Mouse (Mus musculus) neural tube, embryonic 13.5 days (tissue): Measurements from ENCODE around the gene Gm12185. TPM values are rescaled to one million over a fixed set of nuclear protein-coding genes. Genes with fewer than 3 reads are reported as not detected.
"Not testable (repeated sequence)": the region's sequence is repeated elsewhere in the genome, so short reads cannot be mapped to it uniquely, and the experiment has no call there.

Experiments
- ATAC-seq: fragments of 200-750 bp; cut with Nextera tagmentation; 2 replicates; pipeline ENCODE4 v1.8.0; 2017; ENCODE audit warnings: low read depth, mild to moderate bottlenecking, moderate TSS enrichment, moderate library complexity
- H3K27ac ChIP-seq: fragments of 300-500 bp; sonication (generic); replicated peaks from 2 replicates; pipeline ENCODE4 v1.5.1; 2015; ENCODE audit warnings: moderate library complexity, mild to moderate bottlenecking, inconsistent platforms
- H3K27me3 ChIP-seq: fragments of 300-500 bp; sonication (generic); 2 replicates; pipeline ENCODE4 v1.6.1; 2015; ENCODE audit warnings: mild to moderate bottlenecking, inconsistent platforms
- H3K36me3 ChIP-seq: fragments of 300-500 bp; sonication (generic); 2 replicates; pipeline ENCODE4 v1.6.1; 2015; ENCODE audit warnings: mild to moderate bottlenecking, inconsistent platforms
- H3K4me1 ChIP-seq: fragments of 300-500 bp; sonication (generic); replicated peaks from 2 replicates; pipeline ENCODE4 v1.6.1; 2015; ENCODE audit warnings: inconsistent platforms
- H3K4me2 ChIP-seq: fragments of 300-500 bp; sonication (generic); 2 replicates; pipeline ENCODE4 v1.6.1; 2015; ENCODE audit warnings: inconsistent platforms, mild to moderate bottlenecking, moderate library complexity
- H3K4me3 ChIP-seq: fragments of 300-500 bp; sonication (generic); 2 replicates; pipeline ENCODE4 v1.5.1; 2015; ENCODE audit warnings: mild to moderate bottlenecking, inconsistent platforms
- H3K9ac ChIP-seq: fragments of 300-500 bp; sonication (generic); 2 replicates; pipeline ENCODE4 v1.6.1; 2015; ENCODE audit warnings: moderate library complexity, mild to moderate bottlenecking, inconsistent platforms
- H3K9me3 ChIP-seq: fragments of 300-500 bp; sonication (generic); 2 replicates; pipeline ENCODE4 v1.6.1; 2016; ENCODE audit warnings: inconsistent platforms
- WGBS: fragments of 180-500 bp; shearing (Covaris S2); methylation state at CpG from one replicate; pipeline ENCODE4 v1.1.7; 2015; 5-methylcytosine and 5-hydroxymethylcytosine counted together
- polyA plus RNA-seq: library from polyadenylated mRNA; unstranded; fragments of >200 nt; fragmentation: Nextera tagmentation; extraction: Ambion mirVana; gene quantifications from 2 replicates; pipeline ENCODE4 v1.2.1, GENCODE M21; 2015

Gene Gm12185
- polyA plus RNA-seq, 1 experiment from 2014 or later, result not detected

- Histone ChIP-seq H3K4me1 (no peaks in the 10 kb centered on the region), H3K27me3 (no peaks in the 10 kb centered on the region), H3K4me3 (no peak within 1 kb of the TSS), H3K9ac (no peak within 1 kb of the TSS), H3K9me3 (no peaks in the 10 kb centered on the region), H3K36me3 (no peaks in the 10 kb centered on the region), H3K27ac (no peak within 1 kb of the TSS), H3K4me2 (no peak within 1 kb of the TSS)
- WGBS, result 73% methylated on average over 2 of the region's 2 CpGs
- ATAC-seq, result no peak
Measured at GRCm38 (mm10) chr11:48902021-48902420, 90.0 kb downstream of the Gm12185 start, which contains the start of gene Gm5431. TSS of gene Gm5431 (minus strand) at chr11:48902214.

DNA sequence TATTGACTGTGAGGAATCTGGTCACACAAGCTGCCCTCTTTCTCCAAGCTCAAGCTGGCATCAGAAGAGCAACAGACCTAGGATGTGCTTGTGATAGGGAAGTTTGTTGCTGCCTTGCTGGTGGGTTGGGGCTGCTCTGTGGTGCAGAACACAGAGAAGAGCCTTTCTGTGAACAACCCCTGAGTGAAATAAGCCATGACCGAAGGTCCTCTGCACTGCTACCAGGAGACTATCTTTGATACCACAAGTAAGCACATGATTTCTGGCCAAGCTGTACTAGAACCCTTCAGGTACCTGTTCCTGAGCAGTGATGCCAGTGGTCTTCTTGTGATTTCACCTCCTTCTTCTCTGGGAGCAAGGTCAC is 90.5 kb downstream of the Gm12185 start:
- not testable (repeated sequence) for ATAC-seq, H3K4me1 ChIP-seq, H3K36me3 ChIP-seq

DNA sequence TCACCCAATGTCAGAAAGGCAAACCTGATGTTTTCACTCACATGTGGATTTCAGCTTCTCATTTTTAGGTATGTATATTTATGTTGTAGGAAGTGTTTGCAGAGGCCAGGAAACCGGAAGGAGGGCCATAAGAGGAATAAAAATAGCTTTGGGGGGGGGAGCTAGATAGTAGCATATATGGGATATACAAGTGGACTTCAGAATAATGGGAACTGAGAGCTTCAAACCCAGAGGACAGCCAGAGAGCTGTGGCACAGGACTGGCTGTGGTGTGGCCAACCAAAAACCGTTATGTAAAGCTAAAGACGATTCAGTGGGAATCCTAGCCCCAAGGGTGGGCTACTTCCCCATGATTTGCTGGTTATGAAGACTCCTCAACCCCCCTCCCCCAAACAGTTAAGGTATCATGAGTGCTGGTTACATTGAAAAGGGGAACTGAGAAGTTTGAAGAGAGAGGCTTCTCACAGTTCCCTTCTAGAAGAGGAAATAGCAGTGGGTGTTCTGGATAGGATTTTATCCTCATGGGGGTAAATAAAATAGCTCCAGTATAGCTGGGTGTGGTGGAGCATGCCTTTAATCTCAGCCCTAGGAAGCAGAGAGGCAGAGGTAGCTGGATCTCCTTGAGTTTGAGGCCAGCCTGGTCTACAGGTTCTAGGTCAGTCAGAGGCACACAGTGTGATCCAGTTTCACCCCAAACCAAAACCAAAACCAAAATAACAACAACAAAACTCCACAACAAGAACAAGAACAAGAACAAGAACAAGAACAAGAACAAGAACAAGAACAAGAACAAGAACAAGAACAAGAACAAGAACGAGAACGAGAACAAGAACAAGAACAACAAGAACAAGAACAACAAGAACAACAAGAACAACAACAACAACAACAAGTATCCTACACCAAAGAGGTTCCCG is 91.1 kb downstream of the Gm12185 start:
- not testable (repeated sequence) for H3K27me3 ChIP-seq, H3K36me3 ChIP-seq, ATAC-seq, H3K9ac ChIP-seq, H3K4me3 ChIP-seq, H3K27ac ChIP-seq, H3K4me2 ChIP-seq, H3K4me1 ChIP-seq, H3K9me3 ChIP-seq
- WGBS, result 78% methylated on average over 6 of the region's 6 CpGs

More for the DNA sequence above, 90.5 kb downstream of the Gm12185 start:
- H3K27me3 ChIP-seq, H3K9ac ChIP-seq, H3K4me3 ChIP-seq, H3K27ac ChIP-seq, H3K9me3 ChIP-seq, H3K4me2 ChIP-seq: not testable (repeated sequence)
- 93% methylated on average over 1 of the region's 1 CpGs for WGBS

GRCm38 (mm10) chr11:48898812-48899431 is 93.1 kb downstream of the Gm12185 start:
- H3K9me3 ChIP-seq, result no peaks in the 10 kb centered on the region
- no peak overlapping the region for H3K9ac ChIP-seq
- no peaks in the 10 kb centered on the region for H3K27me3 ChIP-seq
- ATAC-seq, result no peak
- H3K36me3 ChIP-seq, result no peaks in the 10 kb centered on the region
- H3K4me3 ChIP-seq, result no peak overlapping the region
- H3K4me2 ChIP-seq, result no peak overlapping the region
- no peak overlapping the region for H3K27ac ChIP-seq
- no peaks in the 10 kb centered on the region for H3K4me1 ChIP-seq
- 74% methylated on average over 2 of the region's 2 CpGs for WGBS

DNA sequence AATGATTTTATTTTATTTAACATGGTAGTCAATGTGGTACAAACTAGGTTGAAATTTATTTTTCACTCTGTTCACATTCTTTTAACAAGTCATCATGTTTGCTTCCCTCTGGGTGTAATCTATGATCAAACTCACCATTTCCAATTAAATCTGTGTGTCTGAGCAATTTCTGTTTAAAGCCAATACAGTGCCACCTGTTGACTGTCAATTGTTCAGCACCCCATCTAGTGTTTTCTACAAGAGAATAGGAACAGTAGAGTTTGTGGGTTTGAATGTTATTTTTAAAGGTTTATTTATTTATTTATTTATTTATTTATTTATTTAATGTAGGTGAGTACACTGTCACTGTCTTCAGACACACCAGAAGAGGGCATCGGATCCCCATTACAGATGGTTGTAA is 115.3 kb downstream of the Gm12185 start:
- no peak overlapping the region for H3K27ac ChIP-seq
- H3K27me3 ChIP-seq, result peaks cover 18% of the 10 kb centered on the region
- H3K4me3 ChIP-seq, result no peak overlapping the region
- WGBS, result 93% methylated on average over 1 of the region's 1 CpGs
- no peaks in the 10 kb centered on the region for H3K9me3 ChIP-seq
- H3K9ac ChIP-seq, result no peak overlapping the region
- peaks cover 6% of the 10 kb centered on the region for H3K4me1 ChIP-seq
- no peak for ATAC-seq
- H3K36me3 ChIP-seq, result no peaks in the 10 kb centered on the region
- H3K4me2 ChIP-seq, result no peak overlapping the region

GRCm38 (mm10) chr11:48875343-48875837 is 116.6 kb downstream of the Gm12185 start:
- Histone ChIP-seq H3K27me3 (peaks cover 21% of the 10 kb centered on the region), H3K4me1 (peaks cover 16% of the 10 kb centered on the region)
- H3K9ac ChIP-seq, H3K9me3 ChIP-seq, ATAC-seq, H3K27ac ChIP-seq, H3K36me3 ChIP-seq, H3K4me3 ChIP-seq, H3K4me2 ChIP-seq: not testable (repeated sequence)
- WGBS, result 56% methylated on average over 1 of the region's 1 CpGs

DNA sequence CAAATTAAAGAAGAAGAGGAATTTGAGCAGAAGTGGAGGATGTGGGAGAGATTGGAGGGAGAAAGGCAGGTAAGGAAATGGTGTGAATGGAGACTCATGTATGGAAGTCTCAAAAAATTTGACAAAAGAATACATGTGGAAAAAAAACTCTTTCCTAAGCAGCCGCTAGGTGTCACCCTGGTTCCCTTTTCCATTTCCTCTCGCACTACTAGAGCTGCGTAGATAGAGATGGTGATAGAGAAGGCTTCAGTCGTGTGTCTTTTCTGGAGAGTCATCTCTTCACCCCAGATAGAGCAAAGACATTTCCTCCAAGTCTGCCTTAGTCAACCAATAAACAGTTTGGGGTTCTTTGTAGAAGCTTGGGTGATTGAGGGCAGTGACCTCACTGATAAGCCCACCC is 117.6 kb downstream of the Gm12185 start:
- Histone ChIP-seq H3K9ac (no peak overlapping the region), H3K36me3 (no peaks in the 10 kb centered on the region), H3K27ac (no peak overlapping the region), H3K4me1 (peaks cover 16% of the 10 kb centered on the region), H3K4me2 (no peak overlapping the region), H3K9me3 (no peaks in the 10 kb centered on the region), H3K4me3 (no peak overlapping the region), H3K27me3 (peaks cover 21% of the 10 kb centered on the region)
- 3% methylated on average over 4 of the region's 4 CpGs for WGBS
- ATAC-seq, result peak; percentile 51; the same call in 1 of the 2 replicates

DNA sequence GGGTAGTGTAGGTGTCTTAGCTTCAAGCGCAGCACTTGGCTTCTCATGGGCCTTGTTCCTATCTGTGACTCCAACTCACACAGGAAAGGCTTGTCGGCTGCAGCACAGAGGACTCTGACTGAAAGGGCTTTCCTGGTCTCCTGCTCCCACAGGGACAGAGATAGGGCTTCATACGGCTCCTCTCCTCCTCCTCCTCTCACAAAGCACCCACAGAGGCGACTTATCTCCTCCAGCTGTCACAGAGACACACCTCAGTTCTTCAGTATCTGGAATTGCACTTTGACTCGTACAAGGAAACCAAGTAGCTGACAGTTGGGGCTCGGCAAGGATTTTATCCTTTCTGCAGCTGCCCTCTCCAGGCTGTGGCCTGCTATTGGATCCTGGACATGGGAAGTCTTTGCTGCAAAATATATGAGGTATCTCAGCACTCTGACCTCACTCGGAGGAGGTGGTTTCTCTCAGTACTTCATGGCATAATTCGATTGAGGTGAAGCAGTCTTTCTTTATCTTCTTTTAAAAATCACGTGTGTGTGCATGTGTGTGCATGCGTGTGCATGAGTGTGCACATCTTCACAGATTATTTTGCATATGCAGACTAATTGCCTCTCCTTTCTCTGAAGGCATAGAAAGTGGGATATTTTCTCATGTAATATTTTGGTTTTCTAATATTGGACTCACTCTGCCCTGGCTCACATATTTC is 118.3 kb downstream of the Gm12185 start:
- Histone ChIP-seq H3K4me1 (peaks cover 16% of the 10 kb centered on the region), H3K4me2 (no peak overlapping the region), H3K27me3 (peaks cover 21% of the 10 kb centered on the region), H3K9me3 (no peaks in the 10 kb centered on the region), H3K36me3 (no peaks in the 10 kb centered on the region), H3K9ac (no peak overlapping the region), H3K4me3 (no peak overlapping the region), H3K27ac (no peak overlapping the region)
- WGBS, result 77% methylated on average over 10 of the region's 10 CpGs
- no peak for ATAC-seq

DNA sequence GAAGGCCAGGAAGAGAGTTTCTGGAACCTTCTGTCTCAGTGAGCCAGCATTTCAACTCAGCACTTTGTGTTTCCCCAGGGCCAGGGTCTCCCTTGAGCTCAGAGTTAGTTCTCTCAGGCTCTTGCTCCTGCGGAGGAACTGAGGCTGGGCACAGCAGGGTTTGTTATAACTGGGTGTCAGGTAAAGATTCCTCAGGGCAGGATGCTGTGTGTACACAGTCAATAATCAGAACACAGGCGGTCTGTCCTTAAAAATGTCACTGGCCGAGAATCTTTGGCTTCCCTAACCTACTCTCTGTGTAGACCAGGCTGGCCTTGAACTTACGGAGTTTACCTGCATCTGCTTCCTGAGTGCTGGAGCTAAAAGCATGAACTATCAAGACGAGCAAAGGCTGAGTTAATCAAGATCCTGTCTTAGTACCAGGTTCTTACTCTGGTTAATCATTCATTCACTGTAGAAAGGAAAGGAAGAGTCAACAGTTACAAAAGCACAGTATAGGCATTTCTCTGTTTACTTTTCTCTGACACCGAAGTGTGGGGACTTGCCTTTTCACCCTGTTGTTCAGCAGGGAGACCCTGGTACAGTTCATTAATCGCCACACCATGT is 119.2 kb downstream of the Gm12185 start:
- H3K27me3 ChIP-seq, result peaks cover 21% of the 10 kb centered on the region
- H3K4me2 ChIP-seq, result no peak overlapping the region
- H3K4me3 ChIP-seq, result no peak overlapping the region
- WGBS, result 83% methylated on average over 7 of the region's 7 CpGs
- H3K27ac ChIP-seq, result no peak overlapping the region
- H3K9me3 ChIP-seq, result no peaks in the 10 kb centered on the region
- H3K4me1 ChIP-seq, result peaks cover 16% of the 10 kb centered on the region
- H3K9ac ChIP-seq, result no peak overlapping the region
- no peaks in the 10 kb centered on the region for H3K36me3 ChIP-seq
- ATAC-seq, result no peak

DNA sequence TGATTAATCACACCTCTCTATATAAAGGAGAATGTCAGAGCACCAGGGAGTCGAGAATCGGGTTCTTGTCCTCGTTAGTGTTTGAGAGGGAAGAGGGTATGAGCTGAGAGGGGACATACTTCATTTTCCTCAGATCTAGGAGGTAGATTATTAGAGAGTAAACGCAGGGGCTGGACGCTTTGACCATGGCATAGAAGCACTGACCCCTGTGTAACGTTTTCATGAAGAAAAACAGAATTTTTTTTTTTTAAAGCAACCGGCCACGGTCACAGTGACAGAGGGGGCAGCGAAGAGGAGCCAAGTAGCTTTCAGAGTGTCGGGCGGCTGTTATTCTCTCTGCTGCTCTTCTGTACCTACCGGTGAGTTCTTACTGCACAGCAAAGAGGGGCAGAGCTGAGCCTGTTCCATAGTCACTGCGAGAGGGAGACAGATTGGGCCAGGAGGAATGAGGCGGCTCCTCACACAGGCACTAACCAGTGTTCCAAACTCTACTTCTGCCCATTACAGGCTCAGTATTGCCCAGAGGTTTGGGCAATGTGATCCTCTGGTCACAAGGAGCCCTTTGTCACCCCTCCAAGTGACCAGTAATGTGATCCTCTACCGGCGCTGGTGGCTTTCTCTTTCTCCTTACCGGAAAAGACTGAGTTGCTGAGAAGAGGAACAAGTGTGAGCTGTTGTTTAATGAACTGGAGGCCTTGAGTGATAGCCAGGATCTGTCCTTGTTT is 120.0 kb downstream of the Gm12185 start:
- 8% methylated on average over 17 of the region's 17 CpGs for WGBS
- Histone ChIP-seq H3K27ac (no peak overlapping the region; the same call in 1 of the 2 replicates), H3K9ac (peak overlapping the region; percentile 68), H3K9me3 (no peaks in the 10 kb centered on the region), H3K4me2 (peak overlapping the region; percentile 74), H3K4me3 (peak overlapping the region; percentile 44), H3K27me3 (peaks cover 21% of the 10 kb centered on the region), H3K36me3 (no peaks in the 10 kb centered on the region), H3K4me1 (peaks cover 16% of the 10 kb centered on the region)
- no peak for ATAC-seq

- no peaks in the 10 kb centered on the region for H3K36me3 ChIP-seq
- H3K9me3 ChIP-seq, result no peaks in the 10 kb centered on the region
- peaks cover 16% of the 10 kb centered on the region for H3K4me1 ChIP-seq
- H3K4me3 ChIP-seq, result peak within 1 kb of the TSS; percentile 44
- peak within 1 kb of the TSS; percentile 74 for H3K4me2 ChIP-seq
- H3K27me3 ChIP-seq, result peaks cover 21% of the 10 kb centered on the region
- no peak within 1 kb of the TSS; the same call in 1 of the 2 replicates for H3K27ac ChIP-seq
- ATAC-seq, result peak; percentile 44; the same call in 1 of the 2 replicates
- 3% methylated on average over 19 of the region's 19 CpGs for WGBS
- peak within 1 kb of the TSS; percentile 68 for H3K9ac ChIP-seq
Measured at GRCm38 (mm10) chr11:48871201-48871772, 120.7 kb downstream of the Gm12185 start, which contains the start of gene Irgm1. TSS of gene Irgm1 (minus strand) at chr11:48871683.
